Mouse (Mus musculus): ENCODE data around the gene Fstl3. TPM values are rescaled to one million over a fixed set of nuclear protein-coding genes. Genes with fewer than 3 reads are reported as not detected.
A peak's percentile ranks its signal among the peaks of the same experiment; 100 is the strongest.

Fstl3 gene
- total and polyA plus RNA-seq, 2 experiments from 2014 or later = 3.4 to 3.9 TPM

DNA sequence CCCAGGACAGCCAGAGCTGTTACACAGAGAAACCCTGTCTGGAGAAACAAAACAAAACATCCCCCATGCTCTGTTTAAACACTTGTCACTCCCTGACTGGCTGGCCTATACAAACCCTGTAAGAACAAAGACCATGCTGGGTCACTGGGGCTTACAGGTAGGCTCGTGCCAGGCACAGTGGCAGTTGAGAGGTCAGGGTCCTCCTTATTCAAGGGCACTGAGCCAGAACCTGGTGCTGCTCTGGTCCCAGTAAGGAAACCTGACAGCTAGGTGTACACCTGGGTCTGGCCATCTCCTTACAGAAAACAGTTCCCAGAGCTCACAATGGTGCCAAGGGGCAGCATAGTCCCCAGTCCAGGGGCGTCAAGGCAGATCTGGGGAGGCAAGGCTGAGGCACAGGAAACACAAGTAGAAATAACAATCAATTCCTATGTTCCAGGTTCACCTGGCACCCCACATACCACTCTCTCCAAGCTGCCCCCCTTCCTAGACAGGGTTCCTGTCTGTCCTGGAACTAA, 11.8 kb upstream of the Fstl3 start:
- Histone ChIP-seq H3K27ac (ENCODE audit: low read depth, low read length) (no peak overlapping the region), H3K9me3 (ENCODE audit: low read length) (no peaks in the 10 kb centered on the region), H3K9ac (replicated peaks; ENCODE audit: low read length, poor library complexity, severe bottlenecking) (0 out of 2 replicates have a peak overlapping the region, but pooled peaks have one; percentile 95), H3K4me1 (ENCODE audit: insufficient read depth, low read length) (peaks cover 8% of the 10 kb centered on the region; the same call in 1 of the 2 replicates), H3K27me3 (ENCODE audit: insufficient read depth, low read length) (no peaks in the 10 kb centered on the region), H3K36me3 (ENCODE audit: insufficient read depth, low read length) (peaks cover 22% of the 10 kb centered on the region), H3K4me3 (ENCODE audit: low read depth, low read length) (peak overlapping the region; percentile 94), H3K4me2 (ENCODE audit: low read depth, low read length, poor library complexity, severe bottlenecking) (peak overlapping the region; percentile 87)
- no peak for TF ChIP-seq CTCF (IDR thresholded peaks at IDR 0.05)
- 52% methylated on average over 2 of the region's 2 CpGs for WGBS
- no peak for DNase-seq (ENCODE audit: low spot score)
- ATAC-seq (ENCODE audit: low FRiP score) = no peak

DNA sequence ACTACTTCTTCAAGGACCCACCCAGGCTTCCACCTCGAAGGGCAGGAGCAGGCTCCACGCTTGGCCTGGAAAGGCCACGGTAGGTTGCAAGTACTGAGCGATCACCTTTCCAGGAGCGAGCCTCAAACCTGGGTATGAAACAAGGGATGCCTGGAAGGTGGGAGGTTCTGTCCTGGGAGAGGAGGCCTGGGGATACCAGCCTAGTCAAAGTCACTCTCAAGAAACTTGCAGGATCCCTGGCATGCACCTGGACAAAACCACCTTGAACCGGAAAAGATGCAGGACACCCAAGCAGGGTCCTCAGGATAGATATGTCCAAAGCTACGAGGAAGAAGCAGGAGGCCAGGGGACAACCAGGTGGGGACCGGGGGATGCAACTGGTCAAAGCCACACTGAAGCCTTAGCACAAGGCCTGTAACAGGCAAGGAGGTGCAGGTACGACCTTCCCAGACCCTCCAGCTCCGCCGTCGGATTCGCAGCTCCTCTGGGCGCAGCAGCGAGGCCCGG, 11.0 kb upstream of the Fstl3 start:
- H3K9ac ChIP-seq (replicated peaks; ENCODE audit: low read length, poor library complexity, severe bottlenecking) = peak overlapping the region; percentile 95
- peaks cover 8% of the 10 kb centered on the region; the same call in 1 of the 2 replicates for H3K4me1 ChIP-seq (ENCODE audit: insufficient read depth, low read length)
- DNase-seq (ENCODE audit: low spot score) (no peak), ATAC-seq (ENCODE audit: low FRiP score) (no peak)
- H3K9me3 ChIP-seq (ENCODE audit: low read length) = no peaks in the 10 kb centered on the region
- peak overlapping the region; percentile 94 for H3K27ac ChIP-seq (ENCODE audit: low read depth, low read length)
- H3K27me3 ChIP-seq (ENCODE audit: insufficient read depth, low read length) = no peaks in the 10 kb centered on the region
- WGBS = 10% methylated on average over 14 of the region's 16 CpGs
- no peak for TF ChIP-seq CTCF (IDR thresholded peaks at IDR 0.05)
- H3K36me3 ChIP-seq (ENCODE audit: insufficient read depth, low read length) = peaks cover 16% of the 10 kb centered on the region
- peak overlapping the region; percentile 94 for H3K4me3 ChIP-seq (ENCODE audit: low read depth, low read length)
- H3K4me2 ChIP-seq (ENCODE audit: low read depth, low read length, poor library complexity, severe bottlenecking) = peak overlapping the region; percentile 87

GRCm38 (mm10) chr10:79766508-79767325, 10.4 kb upstream of the Fstl3 start, which contains the start of gene Rnf126:
Gene Rnf126, minus strand, starts transcription at chr10:79766952.
- peaks cover 8% of the 10 kb centered on the region; the same call in 1 of the 2 replicates for H3K4me1 ChIP-seq (ENCODE audit: insufficient read depth, low read length)
- no peaks in the 10 kb centered on the region for H3K27me3 ChIP-seq (ENCODE audit: insufficient read depth, low read length)
- H3K9ac ChIP-seq (replicated peaks; ENCODE audit: low read length, poor library complexity, severe bottlenecking) = peak within 1 kb of the TSS; percentile 95
- TF ChIP-seq CTCF (IDR thresholded peaks at IDR 0.05) = no peak
- peak within 1 kb of the TSS; percentile 94 for H3K4me3 ChIP-seq (ENCODE audit: low read depth, low read length)
- H3K36me3 ChIP-seq (ENCODE audit: insufficient read depth, low read length) = peaks cover 9% of the 10 kb centered on the region
- under 1% methylated on average over 90 of the region's 101 CpGs for WGBS
- ATAC-seq (ENCODE audit: low FRiP score) (peak; percentile 89), DNase-seq (ENCODE audit: low spot score) (peak; percentile 98)
- peak within 1 kb of the TSS; percentile 87 for H3K4me2 ChIP-seq (ENCODE audit: low read depth, low read length, poor library complexity, severe bottlenecking)
- H3K27ac ChIP-seq (ENCODE audit: low read depth, low read length) = peak within 1 kb of the TSS; percentile 94
- H3K9me3 ChIP-seq (ENCODE audit: low read length) = no peaks in the 10 kb centered on the region

DNA sequence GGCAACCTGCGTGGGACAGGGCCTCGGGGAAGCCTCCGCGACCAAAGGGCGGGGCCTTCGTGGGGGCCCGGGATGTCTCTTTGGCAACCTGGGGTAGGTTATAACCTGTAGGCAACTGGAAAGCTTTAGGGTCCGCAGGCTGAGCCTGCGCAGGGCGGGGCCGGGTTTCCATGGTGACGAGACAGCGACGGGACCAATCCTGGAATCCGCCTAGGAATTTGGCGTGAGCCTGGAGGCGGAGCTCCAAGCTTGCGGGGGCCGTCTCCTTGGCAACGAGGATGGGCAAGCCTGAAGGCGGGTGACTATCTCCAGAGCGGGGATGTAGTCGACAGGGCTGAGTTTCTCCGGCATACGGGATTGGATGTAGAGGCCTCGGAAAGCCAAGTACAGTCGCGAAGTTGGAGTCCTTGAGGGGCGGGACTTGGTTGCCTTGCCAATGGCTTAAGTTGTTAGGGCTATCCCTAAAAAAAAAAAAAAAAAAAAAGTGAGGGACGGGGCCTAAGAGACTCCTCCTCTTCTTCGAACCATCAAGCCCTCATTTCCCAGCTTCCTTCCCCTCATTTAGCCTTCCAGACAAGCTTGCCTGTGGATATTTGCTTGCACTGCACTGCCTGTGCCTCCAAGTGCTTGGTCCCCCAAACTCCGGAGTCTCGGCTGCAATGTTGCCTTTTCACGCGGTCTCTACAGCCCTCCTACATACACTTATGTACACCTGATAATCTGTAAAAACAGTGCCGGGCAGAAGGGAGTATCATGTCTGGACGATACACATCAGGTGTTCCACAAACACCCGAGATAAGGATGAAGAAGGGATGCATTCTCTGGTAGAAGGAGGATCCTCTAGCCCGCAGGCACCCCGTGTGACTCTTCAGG, 9.5 kb upstream of the Fstl3 start:
- peaks cover 8% of the 10 kb centered on the region; the same call in 1 of the 2 replicates for H3K4me1 ChIP-seq (ENCODE audit: insufficient read depth, low read length)
- H3K4me2 ChIP-seq (ENCODE audit: low read depth, low read length, poor library complexity, severe bottlenecking) = peak overlapping the region; percentile 87
- no peaks in the 10 kb centered on the region; the same call in 1 of the 2 replicates for H3K36me3 ChIP-seq (ENCODE audit: insufficient read depth, low read length)
- no peak for TF ChIP-seq CTCF (IDR thresholded peaks at IDR 0.05)
- peak overlapping the region; percentile 94 for H3K27ac ChIP-seq (ENCODE audit: low read depth, low read length)
- no peaks in the 10 kb centered on the region for H3K9me3 ChIP-seq (ENCODE audit: low read length)
- H3K9ac ChIP-seq (replicated peaks; ENCODE audit: low read length, poor library complexity, severe bottlenecking) = peak overlapping the region; percentile 95
- peak; percentile 97 for DNase-seq (ENCODE audit: low spot score)
- H3K27me3 ChIP-seq (ENCODE audit: insufficient read depth, low read length) = no peaks in the 10 kb centered on the region
- H3K4me3 ChIP-seq (ENCODE audit: low read depth, low read length) = peak overlapping the region; percentile 94
- peak; percentile 82 for ATAC-seq (ENCODE audit: low FRiP score)
- 9% methylated on average over 38 of the region's 40 CpGs for WGBS

GRCm38 (mm10) chr10:79768400-79768799, 8.7 kb upstream of the Fstl3 start:
- peak; percentile 95 for TF ChIP-seq CTCF (IDR thresholded peaks at IDR 0.05)
- H3K27me3 ChIP-seq (ENCODE audit: insufficient read depth, low read length) = no peaks in the 10 kb centered on the region
- whole genome bisulfite sequencing = 3% methylated on average over 5 of the region's 5 CpGs
- H3K4me3 ChIP-seq (ENCODE audit: low read depth, low read length) = no peak overlapping the region
- peaks cover 8% of the 10 kb centered on the region; the same call in 1 of the 2 replicates for H3K4me1 ChIP-seq (ENCODE audit: insufficient read depth, low read length)
- no peaks in the 10 kb centered on the region for H3K9me3 ChIP-seq (ENCODE audit: low read length)
- peak; percentile 77 for DNase-seq (ENCODE audit: low spot score)
- no peak for ATAC-seq (ENCODE audit: low FRiP score)
- H3K36me3 ChIP-seq (ENCODE audit: insufficient read depth, low read length) = no peaks in the 10 kb centered on the region
- H3K9ac ChIP-seq (replicated peaks; ENCODE audit: low read length, poor library complexity, severe bottlenecking) = no peak overlapping the region
- H3K4me2 ChIP-seq (ENCODE audit: low read depth, low read length, poor library complexity, severe bottlenecking) = peak overlapping the region; percentile 2; the same call in 1 of the 2 replicates
- H3K27ac ChIP-seq (ENCODE audit: low read depth, low read length) = no peak overlapping the region
